Mouse (Mus musculus) T-cell, adult 2 months (primary cell): ENCODE results near the gene Col6a3.

ENCODE experiments used
- DNase-seq: peaks from one replicate; pipeline ENCODE4 v3.0.0; 2022; ENCODE audit warnings: low spot score

Col6a3 gene

DNA sequence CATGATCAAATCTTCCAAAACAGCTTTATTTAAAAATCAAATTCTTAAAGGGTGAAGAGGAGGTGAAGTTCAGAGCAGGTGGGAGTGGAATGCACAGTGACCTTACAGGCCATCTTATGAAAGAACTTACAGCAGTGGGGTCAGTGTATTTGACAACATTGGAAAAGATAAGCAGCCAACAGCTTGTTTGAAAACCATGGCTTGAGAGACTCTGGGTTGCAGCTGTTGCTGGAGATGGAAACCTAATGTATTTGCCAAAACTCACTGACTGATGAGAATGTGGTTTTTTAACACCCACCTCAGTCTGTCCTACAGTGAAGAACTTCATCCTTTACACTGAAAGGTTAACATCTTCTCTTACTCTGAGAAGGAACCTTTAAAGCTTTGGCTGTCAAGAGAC, 120.4 kb downstream of the Col6a3 start:
- DNase-seq = no peak

DNA sequence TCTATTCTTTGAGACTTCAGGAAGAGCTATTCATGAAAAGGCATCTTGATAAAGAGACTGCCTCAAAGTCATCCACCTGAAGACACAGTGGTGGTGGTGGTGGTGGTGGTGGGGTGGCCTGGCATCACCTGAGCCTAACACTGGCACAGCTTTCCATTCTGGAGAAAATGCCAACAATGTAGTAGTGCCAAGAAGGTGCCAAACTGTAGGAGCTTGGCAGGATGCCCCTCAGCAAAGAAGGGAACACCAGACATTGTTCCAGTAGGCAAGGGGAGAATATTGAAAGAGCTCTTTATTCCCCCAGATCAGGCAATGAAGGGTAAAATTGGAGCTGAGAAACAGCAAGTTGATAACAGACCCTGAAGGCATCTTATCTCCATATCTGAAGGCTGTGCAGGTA, 121.8 kb downstream of the Col6a3 start:
- no peak for DNase-seq

DNA sequence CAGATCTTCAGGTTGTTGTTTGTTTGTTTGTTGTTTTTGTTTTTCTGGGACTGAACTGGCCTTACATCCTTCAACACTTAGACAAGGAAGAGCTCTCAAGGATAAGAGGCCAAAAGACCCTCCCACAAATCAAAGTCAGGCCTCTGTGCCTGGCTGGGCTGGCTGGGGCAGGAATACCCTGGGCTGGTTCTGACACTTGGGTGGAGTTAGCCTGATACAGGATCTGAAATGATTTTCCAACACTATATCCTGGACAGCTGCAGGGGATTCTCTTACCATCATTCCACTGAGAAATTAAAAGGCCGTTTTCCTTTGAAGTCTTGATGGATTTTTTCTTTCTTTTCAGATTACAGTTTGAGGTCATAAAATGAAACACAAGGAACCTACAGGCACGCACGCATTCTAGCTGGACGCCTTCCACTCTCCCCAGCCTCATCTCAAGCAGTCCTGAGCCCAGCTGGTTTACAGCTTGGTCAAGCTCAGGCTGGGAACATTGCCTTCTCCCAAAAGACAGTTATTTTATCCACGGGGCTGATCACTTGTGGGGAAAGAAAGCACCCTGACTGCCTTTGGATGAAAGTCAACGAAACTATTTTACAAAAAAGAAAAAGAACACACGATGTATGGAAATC, 123.0 kb downstream of the Col6a3 start:
- no peak for DNase-seq

DNA sequence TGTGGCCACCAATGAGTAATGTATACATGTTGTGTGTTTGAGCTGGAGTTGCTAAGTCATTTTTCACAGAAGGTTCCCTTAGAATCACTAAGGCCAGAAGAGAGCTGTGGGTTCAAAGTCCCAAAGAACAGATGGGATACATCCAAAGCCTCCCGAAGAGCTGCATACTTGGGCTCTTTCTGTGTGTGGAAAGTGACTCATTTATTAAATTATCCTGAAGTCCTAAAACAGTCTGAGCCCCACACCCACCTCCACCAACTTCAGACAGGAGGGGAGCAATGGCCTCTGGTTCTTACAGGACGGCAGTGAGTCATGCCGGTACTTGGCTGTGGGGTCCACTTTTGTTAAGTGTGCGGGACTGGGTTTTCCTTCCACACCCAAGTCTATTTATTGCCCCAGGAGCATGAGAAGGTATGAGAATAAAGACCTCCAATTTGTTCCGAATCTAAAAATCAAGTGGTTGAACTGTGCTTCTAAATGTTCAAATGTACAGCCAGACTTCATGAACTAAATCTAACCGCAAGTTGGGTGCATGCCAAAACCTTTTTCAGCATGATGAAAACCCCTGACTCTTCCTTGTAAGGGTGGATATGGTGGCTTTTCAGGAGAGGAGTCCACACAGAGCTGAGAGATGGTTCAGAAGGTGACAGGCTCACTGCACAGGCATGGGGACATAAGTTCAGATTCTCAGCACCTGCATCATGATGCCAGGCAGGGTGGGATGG, 124.8 kb downstream of the Col6a3 start:
- no peak for DNase-seq

DNA sequence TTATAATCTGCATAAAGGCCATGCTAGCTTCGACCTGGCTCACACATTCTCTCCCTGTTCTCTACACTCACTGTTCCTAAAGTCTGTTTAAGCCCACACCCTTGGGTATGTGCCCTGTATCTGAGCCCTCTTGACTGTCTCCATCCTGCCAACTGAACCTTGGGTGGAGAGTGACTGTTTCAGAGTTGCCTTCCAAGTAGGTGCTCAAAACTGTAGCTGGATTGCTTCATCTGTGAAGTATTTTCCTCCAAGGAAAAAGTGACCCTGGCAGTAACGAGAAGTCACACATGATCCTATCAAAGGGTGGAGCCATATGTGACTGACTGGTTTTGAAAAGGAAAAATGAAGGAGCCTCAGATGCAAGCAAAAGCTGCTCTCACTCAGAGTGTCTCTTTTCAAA, 127.5 kb downstream of the Col6a3 start:
- DNase-seq = no peak
